Mouse (Mus musculus): ENCODE results near the gene Zfp148. TPM values are rescaled to one million over a fixed set of nuclear protein-coding genes. Genes with fewer than 3 reads are reported as not detected.
"Not testable (repeated sequence)": the region's sequence is repeated elsewhere in the genome, so short reads cannot be mapped to it uniquely, and the experiment has no call there.

The Zfp148 gene
- total RNA-seq, 2 experiments from 2014 or later, result 5.8 to 11.5 TPM

DNA sequence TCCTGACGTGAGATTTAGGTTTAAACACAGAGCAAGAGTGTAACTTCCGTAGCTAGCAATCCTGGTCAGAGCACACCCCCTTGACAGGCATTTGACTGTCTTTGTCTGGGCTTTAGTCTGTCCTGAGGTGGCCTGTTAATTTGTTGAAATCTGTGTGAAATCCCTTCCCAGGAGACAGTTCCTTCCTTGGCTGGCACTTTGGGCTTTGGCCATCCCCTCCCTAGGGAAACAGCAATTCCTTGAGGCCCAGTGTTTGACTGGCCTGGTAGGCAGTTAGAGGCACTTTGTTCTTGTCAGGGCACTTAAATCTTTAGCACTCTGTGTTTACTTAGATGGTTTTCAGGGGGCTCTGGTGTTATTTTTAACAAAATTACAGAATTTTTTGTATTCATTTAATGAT lies 73.7 kb downstream of the Zfp148 start:
- no peak for ATAC-seq (replicated peaks; ENCODE audit: low FRiP score, poor library complexity, severe bottlenecking)

DNA sequence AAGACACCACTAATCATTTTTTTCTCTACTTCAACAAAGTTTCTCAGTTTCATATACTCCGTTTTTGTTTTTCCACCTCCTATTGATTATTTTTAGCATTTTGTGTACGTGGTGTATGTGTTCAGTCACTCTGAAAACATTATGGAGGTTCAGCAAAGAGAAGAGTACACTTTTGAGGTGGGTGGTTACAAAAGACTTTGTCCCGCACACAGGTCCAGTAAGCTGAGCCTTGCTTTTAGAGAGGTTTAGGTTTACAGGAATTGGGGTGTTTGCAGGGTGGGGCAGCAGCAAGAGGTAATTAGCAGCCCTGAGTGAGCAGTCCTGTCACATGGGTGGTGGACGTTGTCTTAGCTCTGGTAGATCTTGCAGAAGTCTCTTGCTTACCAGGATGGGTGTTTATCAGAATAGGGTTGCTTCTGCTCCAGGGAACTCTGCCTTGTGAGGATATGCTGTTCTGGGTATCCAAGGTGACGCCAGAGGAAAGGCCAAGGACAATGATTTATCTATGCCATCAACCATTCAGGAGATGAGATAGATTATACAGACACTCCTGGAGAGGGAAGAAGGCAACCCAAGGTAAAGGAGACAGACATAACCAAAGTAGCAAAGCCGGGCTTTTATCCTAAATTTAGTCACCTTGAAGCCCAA lies 74.8 kb downstream of the Zfp148 start:
- no peak for ATAC-seq (replicated peaks; ENCODE audit: low FRiP score, poor library complexity, severe bottlenecking)

DNA sequence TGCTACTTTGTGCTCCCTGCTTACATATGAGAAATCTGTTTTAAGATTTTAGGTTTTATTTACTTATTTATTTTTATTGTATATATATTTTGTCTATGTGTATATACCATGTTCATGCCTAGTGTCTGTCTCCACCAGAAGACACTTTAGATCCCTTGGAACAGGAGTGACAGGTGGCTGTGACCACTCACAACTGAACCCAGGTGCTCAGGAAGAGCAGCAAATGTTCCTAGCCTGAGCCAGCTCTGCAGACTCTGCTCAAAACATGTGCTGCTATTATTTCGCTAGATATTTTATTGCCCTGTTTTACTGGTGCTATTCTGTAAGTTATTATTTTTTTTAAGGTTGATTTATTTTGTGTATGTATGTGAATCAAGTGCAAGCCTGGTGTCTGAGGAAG lies 78.5 kb downstream of the Zfp148 start:
- ATAC-seq (replicated peaks; ENCODE audit: low FRiP score, poor library complexity, severe bottlenecking), result no peak

DNA sequence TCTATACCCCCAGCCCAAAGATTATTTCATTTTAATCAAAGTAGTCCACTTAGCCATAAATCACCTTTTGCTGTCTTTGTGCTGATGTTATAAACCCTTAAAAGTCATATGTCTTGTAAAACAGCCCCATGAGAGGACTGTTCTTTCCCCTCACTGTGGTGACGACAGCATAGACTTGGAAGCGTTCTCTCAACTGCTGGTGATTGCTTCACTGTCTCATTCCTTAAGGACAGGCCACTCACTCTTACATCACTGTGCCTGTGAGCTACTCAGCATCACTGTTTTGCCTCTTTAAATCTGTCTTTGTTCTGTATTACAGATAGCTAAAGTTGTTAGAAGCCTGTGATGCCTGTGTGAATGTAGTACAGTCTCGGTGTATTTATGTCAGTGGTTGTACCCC lies 80.8 kb downstream of the Zfp148 start:
- ATAC-seq (replicated peaks; ENCODE audit: low FRiP score, poor library complexity, severe bottlenecking), result no peak

DNA sequence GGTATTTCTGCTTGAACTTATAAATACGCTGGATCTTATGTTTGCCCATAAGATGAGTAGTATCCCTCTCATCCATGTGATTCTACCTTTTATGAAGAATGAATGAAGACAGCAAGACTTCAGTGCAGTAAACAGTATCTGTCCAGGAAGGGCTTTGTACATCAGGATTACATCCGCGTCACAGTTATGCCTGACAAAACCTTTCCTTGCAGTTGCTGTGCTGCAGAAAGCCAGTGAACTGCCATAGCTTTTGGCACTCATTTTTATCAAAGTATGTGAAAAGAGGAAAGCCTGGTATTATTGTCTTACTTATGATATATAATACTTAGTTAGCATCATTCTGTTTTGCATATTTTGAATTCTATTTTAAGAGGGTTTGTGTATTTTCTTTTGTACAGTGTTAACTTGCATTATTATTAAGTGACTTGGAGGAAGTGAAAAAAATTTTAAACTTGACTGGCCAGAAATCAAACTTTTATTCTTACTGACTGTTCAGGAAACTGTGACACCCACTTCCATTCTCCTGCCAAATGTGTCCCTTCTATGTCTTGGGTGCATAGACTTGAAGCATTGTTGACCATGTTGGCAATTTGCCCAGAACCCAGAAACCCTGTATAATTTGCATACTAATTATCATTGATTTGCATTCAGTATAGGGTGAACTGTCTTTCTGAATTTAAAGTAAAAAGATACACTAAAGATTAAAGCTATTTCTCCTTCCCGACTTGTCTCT lies 84.0 kb downstream of the Zfp148 start:
- no peak for ATAC-seq (replicated peaks; ENCODE audit: low FRiP score, poor library complexity, severe bottlenecking)

DNA sequence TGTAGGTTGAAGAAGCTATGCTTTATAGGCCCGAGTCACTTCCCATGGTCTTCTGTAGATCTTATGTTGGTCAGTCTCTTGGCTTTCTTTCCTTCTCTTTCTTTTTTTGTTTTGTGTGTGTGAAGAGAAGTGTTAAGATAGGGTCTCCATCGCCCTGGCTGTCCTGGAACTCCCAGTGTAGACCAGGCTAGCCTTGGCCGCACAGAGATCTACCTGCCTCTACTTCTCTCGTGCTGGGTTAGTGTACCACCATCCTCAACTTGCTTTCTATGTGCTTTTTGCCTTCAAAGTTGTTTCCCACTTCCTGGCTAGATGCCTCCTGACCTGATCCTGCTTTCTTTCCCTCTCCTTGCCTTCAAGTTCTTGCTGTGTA lies 84.6 kb downstream of the Zfp148 start:
- no peak for ATAC-seq (replicated peaks; ENCODE audit: low FRiP score, poor library complexity, severe bottlenecking)

DNA sequence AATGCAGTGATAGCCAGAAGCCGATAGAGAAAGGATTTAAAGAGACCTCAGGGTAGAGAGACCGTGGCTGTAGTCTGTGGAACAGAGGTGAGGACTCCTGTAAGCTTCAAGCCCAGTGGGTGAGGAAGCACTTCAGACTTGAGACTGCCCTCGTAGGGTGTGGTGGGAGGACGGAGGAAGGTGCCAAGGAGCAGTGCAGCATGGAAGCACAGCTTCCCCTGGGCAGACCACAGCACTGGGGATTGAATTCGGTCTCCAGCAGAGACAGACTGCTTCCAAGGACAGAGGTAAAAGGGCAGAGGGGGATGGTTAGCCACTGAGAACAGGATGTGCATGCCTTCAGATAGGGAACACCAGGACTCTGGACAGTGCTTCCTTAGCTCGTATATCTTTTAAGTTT lies 86.8 kb downstream of the Zfp148 start:
- no peak for ATAC-seq (replicated peaks; ENCODE audit: low FRiP score, poor library complexity, severe bottlenecking)

DNA sequence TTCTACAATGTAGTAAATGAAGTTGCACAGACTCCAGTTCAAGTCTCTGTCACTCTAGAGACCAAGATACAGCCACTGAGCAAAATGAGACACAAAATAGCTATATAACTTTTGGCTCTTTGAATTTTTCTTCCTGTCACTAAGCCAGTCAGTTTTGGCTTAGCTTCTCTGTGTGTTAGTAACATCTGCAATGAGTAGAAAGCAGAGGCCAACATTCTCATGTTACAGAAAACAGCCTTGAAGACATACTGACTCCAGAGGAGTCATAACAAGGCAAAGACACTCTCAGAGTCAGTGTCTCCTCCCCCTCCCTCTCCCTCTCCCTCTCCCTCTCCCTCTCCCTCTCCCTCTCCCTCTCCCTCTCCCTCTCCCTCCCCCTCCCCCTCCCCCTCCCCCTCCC lies 89.3 kb downstream of the Zfp148 start:
- ATAC-seq (replicated peaks; ENCODE audit: low FRiP score, poor library complexity, severe bottlenecking), result no peak

DNA sequence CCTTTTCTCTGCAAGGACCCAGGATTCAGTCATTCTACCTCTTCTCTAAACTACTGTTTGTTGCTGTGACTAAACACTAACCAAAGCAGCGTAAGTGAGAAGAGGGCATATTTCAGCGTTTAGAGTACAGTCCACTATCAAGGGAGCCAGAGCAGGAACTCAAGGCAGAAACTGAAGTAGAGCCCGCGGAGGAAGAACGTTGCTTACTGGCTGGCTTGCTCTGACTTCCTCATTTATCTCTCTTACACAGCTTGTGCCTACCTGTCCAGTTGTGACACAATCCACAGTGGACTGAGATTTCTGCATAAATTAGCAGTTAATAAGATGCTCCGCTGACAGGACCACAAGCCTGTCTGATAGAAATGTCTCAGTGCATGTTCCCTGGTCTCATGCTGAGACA lies 93.7 kb downstream of the Zfp148 start:
- ATAC-seq (replicated peaks; ENCODE audit: low FRiP score, poor library complexity, severe bottlenecking), result no peak

DNA sequence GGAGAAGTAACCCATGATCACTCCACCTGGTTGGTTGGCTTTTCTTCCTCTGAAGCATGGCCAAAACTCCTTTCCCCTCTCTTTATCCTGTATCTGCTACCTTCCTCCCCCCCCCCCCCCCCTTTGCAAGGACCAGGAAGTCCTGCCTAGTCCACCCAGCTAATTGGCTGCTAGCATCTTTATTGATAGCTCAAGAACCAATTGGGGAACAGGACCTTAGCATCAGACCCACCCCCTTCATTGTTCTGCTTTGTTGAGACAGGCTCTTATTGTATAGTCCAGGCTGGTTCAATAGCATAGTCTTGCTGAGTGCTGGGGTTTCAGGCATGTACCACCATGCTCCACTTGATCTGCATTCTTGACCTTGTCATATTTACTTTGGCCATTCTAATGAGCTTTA lies 99.3 kb downstream of the Zfp148 start:
- no peak for ATAC-seq (replicated peaks; ENCODE audit: low FRiP score, poor library complexity, severe bottlenecking)

DNA sequence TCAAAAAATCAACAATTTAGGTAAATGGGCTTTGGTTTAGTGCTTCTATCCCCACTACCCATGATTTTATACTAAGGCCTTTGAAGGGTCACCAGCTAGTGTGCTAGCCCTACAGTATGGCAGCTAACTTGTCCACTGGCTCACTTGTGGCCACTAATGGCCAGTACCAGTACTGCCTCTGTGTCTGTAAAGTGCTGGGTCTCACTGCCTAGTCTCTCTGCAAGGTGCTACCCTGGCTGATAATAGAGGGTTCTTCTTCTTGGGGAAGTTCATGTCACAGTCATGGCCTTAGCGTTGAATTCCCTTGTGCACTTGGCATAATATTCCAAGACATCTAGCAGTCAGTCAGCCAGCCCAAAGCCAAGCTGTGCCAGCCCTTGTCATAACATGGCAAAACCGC lies 100.5 kb downstream of the Zfp148 start:
- ATAC-seq (replicated peaks; ENCODE audit: low FRiP score, poor library complexity, severe bottlenecking), result no peak

DNA sequence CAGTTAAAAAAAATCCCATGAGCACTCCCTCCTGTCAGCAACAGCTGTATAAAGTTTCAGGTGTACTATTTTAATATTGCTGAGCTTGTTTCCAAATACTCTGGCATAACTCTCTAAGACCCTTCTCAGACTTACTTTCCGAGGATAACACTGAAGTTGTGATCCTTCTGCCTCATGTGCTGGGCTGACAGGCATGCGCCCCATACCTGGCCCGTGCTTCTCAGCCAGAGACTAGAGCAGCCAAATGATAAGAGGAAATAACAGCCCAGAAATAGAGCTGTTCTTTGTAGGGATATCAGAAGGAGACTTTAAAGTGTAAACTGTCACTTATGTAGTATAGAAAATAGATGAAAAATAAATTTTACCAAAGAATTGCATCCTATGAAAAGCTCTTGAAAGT lies 101.7 kb downstream of the Zfp148 start:
- ATAC-seq (replicated peaks; ENCODE audit: low FRiP score, poor library complexity, severe bottlenecking), result no peak

DNA sequence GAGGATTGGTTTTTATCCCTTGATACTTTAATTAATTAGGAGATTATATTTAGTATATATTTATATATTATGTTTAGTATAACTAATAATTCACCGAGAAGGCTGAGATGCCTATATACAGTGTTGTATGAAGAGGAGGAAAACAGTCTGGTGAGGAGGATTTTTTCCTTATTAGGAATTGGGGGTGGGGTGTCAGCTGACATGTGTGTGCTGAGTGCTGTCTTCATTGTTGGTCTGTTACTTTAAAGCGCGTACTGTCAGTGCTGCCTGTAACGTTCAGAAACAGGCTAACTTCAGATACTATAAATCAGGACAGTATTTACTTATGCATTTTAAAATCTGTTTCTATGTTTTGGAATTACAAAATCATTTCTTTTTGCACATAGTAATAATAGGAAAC lies 107.1 kb downstream of the Zfp148 start:
- no peak for ATAC-seq (replicated peaks; ENCODE audit: low FRiP score, poor library complexity, severe bottlenecking)

DNA sequence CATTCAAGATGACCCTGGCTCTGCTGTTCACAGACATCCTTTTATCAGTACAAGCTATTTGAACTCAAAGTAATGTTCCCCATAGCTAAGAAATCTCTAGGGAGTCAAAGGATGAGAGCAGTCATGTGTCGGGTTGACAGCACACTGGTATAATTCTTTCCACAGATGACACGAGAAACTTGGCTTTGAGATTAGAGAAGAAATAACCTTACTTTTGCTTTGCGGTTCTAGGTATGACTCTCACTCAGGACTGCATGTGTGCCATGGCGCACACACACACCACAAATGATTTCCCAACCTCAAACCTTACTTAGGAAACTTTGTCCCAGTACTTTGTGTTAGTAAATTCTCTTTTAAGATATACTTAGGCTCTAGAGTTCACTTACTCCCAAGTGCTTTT lies 113.7 kb downstream of the Zfp148 start:
- no peak for ATAC-seq (replicated peaks; ENCODE audit: low FRiP score, poor library complexity, severe bottlenecking)

DNA sequence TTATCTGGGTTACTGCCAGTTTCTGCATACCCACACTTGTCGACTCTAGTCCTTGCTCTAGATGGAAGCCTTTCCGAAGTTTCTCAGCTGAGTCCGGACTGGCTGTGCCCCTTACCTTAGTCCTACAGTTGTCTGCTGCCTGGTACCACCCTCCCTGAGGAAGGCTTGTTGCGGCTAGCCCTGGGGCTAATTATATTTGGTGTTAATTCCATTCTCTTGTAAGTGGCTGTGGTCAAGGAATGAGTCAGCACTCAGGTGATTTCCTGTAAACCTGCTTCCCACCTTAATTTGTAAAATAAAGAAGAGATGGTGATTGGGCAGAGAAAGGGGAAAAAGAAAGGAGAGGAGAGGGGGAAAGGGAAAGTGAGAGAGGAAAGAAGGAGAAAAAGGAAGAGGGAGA lies 127.4 kb downstream of the Zfp148 start:
- ATAC-seq (replicated peaks; ENCODE audit: low FRiP score, poor library complexity, severe bottlenecking), result no peak

DNA sequence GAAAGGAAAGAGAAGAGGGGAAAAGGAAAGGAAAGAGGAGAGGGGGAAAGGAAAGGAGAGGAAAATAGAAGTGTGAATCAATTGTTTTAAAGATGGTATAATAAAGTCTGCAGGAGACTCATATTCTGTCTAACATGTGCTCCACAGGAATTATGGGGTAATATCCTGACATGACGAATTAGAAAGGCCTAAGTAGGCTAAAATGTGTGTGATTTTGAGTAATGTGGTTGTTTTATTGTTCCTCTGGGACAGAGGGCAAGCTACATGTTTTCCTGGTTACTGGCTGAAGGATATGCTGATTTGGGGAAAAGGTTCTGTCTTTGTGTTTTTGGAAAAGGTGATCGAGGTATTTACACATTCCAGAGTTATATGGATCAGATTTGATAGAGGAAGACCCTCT lies 128.6 kb downstream of the Zfp148 start:
- ATAC-seq (replicated peaks; ENCODE audit: low FRiP score, poor library complexity, severe bottlenecking), result not testable (repeated sequence)

DNA sequence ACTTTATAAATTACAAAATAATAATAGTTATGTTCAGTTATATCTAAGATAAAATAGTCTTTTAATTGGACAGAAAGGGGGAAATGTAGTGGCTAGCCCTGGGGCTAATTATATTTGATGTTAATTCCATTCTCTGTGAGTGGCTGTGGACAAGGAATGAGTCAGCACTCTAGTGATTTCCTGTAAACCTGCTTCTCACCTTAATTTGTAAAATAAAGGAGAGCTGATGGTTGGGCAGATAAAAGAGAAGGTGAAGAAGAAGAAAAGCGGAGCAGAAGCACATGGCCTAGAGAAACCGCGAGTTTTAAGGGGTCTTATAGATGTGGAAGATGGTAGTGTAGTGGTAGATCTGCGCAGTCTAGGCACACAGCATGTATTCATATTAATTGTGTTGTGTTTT lies 130.2 kb downstream of the Zfp148 start:
- not testable (repeated sequence) for ATAC-seq (replicated peaks; ENCODE audit: low FRiP score, poor library complexity, severe bottlenecking)

DNA sequence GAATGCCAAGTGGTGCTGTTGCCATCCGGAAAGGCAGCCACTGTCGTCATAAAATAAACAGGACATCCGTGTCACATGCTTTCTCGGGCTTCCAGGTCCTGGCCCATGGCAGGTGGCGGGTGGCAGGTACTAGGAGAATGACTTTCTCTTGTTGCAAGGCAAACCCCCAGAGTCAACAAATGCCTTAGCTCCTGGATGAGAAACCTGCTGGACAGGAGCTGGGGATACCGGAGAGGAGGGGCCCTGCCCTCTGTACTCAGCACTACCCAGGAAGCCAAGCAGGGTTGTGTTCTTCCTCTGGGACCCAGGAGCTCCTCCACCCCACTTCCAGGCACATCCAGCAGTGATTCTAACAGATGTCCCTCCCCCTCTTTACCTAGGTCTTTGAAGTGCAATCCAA lies 131.9 kb downstream of the Zfp148 start:
- no peak for ATAC-seq (replicated peaks; ENCODE audit: low FRiP score, poor library complexity, severe bottlenecking)

DNA sequence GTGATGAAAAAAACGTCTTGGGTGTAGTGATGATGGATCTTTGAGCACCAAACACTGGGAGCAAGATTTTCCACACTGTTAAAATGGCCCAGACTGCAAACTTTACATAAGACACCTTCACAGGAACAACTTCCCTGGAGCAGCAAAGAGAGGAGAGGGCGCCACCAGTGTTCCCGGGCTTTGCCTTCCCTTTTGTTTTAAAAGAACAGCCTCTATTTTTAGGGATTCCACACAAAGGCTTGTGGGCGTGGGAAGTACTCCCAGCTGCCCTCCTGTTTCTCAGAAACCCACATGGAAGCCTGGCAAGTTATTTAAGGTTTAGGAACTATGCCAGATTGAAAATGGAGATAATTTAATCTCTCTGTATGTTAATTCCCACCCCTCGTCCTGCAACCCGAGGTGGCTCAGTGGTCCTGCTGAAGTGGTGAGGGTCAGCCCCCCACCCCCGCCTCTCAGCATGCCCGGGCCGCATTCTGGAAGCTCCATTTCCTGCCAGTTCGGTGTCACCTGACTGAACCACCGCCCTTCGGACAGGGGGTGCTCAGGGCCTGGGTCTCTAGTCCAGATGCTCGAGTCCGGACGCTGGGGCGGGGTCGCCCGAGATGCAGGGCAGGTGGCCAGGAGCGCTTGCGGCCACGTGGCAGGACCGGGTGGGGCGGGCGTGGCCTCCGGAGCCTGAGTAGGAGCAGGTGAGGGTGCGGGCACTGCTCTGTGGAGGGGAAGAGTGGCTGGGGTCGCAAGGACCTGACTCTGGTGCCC lies 136.3 kb downstream of the Zfp148 start, which contains the start of gene Slc12a8:
Slc12a8 (plus strand) TSS at position 522 of the 759 bp plus-strand sequence.
- ATAC-seq (replicated peaks; ENCODE audit: low FRiP score, poor library complexity, severe bottlenecking), result no peak

DNA sequence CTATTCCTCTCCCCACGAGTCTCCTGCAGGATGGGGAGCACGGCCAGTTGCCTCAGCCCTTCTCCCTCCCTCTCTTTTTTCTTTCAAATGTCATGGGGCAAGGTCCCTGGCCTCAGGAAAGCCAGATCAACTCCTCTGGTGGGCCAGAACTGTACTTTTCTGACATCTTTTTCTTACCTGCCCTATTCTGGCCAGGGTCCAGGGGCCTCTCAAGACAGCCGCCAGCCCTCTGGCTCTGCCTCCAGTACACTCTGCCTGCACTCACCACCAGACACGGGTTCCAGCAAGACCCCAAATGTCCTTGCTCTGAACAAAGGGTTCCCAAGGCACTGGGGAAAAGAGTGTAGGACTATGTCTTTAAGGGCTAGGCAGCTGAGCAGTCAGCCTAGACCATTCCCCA lies 137.0 kb downstream of the Zfp148 start:
- no peak for ATAC-seq (replicated peaks; ENCODE audit: low FRiP score, poor library complexity, severe bottlenecking)

DNA sequence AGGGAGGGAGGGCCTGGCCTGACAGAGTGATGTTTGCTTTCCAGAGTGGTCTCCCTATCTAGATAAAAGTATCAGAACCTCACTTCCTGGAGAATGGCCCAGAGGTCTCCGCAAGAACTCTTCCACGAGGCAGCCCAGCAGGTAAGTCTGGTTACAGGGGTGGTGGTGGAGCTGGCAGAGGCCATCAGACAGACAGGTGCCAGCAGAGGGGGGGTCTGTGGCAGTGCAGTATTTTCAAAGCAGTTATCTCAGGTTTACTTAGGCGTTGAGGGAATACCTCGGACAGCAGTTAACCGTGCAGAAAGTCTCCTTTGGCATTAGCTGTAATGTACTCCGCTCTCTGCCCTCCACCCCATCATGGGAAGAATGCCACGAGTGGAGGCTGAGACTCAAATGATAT lies 137.6 kb downstream of the Zfp148 start:
- no peak for ATAC-seq (replicated peaks; ENCODE audit: low FRiP score, poor library complexity, severe bottlenecking)
